Mouse (Mus musculus) intestine, postnatal 0 days (tissue): Measurements from ENCODE around the gene Fcor. TPM values are rescaled to one million over a fixed set of nuclear protein-coding genes. Genes with fewer than 3 reads are reported as not detected.

ENCODE experiments used
- ATAC-seq: fragments of 200-750 bp; cut with Nextera tagmentation; 2 replicates; pipeline ENCODE4 v1.8.0; 2017; ENCODE audit warnings: mild to moderate bottlenecking, moderate TSS enrichment, moderate library complexity
- H3K27ac ChIP-seq: fragments of 300-500 bp; sonication (generic); 2 replicates; pipeline ENCODE4 v1.5.1; 2014; ENCODE audit warnings: mild to moderate bottlenecking, low read depth, low read length, moderate library complexity
- H3K27me3 ChIP-seq: fragments of 300-500 bp; sonication (generic); replicated peaks from 2 replicates; pipeline ENCODE4 v1.6.1; 2014; ENCODE audit warnings: low read length, mixed read lengths; ENCODE audit not compliant: control insufficient read depth, insufficient read depth
- H3K36me3 ChIP-seq: fragments of 300-500 bp; sonication (generic); 2 replicates; pipeline ENCODE4 v1.6.1; 2014; ENCODE audit warnings: mild to moderate bottlenecking, moderate library complexity; ENCODE audit not compliant: control insufficient read depth, insufficient read depth
- H3K4me1 ChIP-seq: fragments of 300-500 bp; sonication (generic); replicated peaks from 2 replicates; pipeline ENCODE4 v1.6.1; 2014; ENCODE audit warnings: antibody characterized with exemption, low read length, mixed read lengths; ENCODE audit not compliant: control insufficient read depth, insufficient read depth
- H3K4me2 ChIP-seq: fragments of 300-500 bp; sonication (generic); replicated peaks from 2 replicates; pipeline ENCODE4 v1.6.1; 2014; ENCODE audit warnings: low read depth, mild to moderate bottlenecking, moderate library complexity
- H3K4me3 ChIP-seq: fragments of 300-500 bp; sonication (generic); 2 replicates; pipeline ENCODE4 v1.5.1; 2014; ENCODE audit warnings: low read depth, low read length
- H3K9ac ChIP-seq: fragments of 300-500 bp; sonication (generic); 2 replicates; pipeline ENCODE4 v1.6.1; 2014; ENCODE audit warnings: mild to moderate bottlenecking, low read depth, low read length
- H3K9me3 ChIP-seq: fragments of 300-500 bp; sonication (generic); 2 replicates; pipeline ENCODE4 v1.6.1; 2016; ENCODE audit warnings: mixed run types; ENCODE audit not compliant: control insufficient read depth
- CTCF ChIP-seq: sonication (generic); IDR thresholded peaks from 2 replicates; pipeline ENCODE4 v1.5.1; 2016; ENCODE audit warnings: low read depth, mild to moderate bottlenecking, control low read depth, antibody characterized with exemption, moderate library complexity
- WGBS: fragments of 180-500 bp; shearing (Covaris S2); extraction: QIAGEN DNeasy Blood & Tissue Kit; methylation state at CpG from one replicate; pipeline ENCODE4 v1.1.7; 2014; 5-methylcytosine and 5-hydroxymethylcytosine counted together
- polyA plus RNA-seq: library from polyadenylated mRNA; unstranded; fragments of >200 nt; fragmentation: Nextera tagmentation; extraction: Ambion mirVana; gene quantifications from 2 replicates; pipeline ENCODE4 v1.2.1, GENCODE M21; 2015

The Fcor gene
- 1.5 and 2.8 TPM in 2 replicates for polyA plus RNA-seq

DNA sequence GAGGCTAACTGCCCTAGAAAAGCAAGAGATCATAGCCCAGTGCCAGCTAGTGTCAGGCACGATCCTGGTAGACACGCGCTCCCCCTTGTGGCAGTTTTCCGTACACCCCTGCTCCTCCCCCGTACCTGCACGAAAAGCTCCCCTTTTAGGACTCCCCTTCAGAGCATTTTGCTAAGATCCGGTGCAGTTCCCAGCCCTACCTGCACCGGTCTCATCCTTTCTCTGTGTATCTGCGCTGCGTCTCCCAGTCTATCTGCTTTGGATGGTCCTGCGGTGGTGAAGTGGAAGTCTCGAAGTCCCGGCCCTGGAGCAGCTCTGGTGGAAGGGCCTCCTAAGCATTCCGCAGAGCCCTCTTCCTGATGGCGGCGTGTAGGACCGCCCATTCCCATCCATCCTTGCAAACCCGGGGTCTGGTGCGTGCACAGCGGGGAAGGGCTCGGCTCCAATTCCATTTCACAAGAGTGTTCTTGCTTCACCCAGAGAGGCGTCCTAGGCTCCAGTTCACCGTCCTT lies at the start of gene Fcor:
Fcor (minus strand) TSS at position 383 of the 512 bp plus-strand sequence.
- no peaks in the 10 kb centered on the region for H3K27me3 ChIP-seq
- H3K9me3 ChIP-seq: no peaks in the 10 kb centered on the region
- H3K4me3 ChIP-seq: peak within 1 kb of the TSS; percentile 48
- peak within 1 kb of the TSS; percentile 76 for H3K4me2 ChIP-seq
- no peaks in the 10 kb centered on the region for H3K4me1 ChIP-seq
- peak within 1 kb of the TSS; percentile 35 for H3K9ac ChIP-seq
- peak; percentile 72 for ATAC-seq
- peak; percentile 94 for TF ChIP-seq CTCF
- H3K36me3 ChIP-seq: no peaks in the 10 kb centered on the region
- WGBS: under 1% methylated on average over 23 of the region's 23 CpGs
- H3K27ac ChIP-seq: no peak within 1 kb of the TSS

DNA sequence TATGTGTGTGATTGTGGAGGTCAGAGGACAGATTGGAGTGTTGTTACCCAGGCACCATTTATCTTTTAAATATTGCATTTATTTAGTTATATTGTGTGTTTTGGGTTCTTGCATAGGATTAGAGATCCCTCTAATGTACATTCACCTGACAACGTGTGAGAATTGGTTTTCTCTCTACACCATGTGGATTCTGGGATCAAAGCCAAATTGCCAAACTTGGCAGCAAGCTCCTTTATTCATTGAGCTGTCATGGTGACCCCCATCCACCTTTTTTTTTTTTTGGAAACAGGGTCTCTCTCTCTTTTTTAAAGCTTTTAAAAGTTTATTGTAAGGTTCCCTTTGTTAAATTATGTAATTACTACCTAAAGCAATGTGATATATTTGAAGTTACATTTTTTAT lies 48.9 kb upstream of the Fcor start:
- no peak for ATAC-seq

DNA sequence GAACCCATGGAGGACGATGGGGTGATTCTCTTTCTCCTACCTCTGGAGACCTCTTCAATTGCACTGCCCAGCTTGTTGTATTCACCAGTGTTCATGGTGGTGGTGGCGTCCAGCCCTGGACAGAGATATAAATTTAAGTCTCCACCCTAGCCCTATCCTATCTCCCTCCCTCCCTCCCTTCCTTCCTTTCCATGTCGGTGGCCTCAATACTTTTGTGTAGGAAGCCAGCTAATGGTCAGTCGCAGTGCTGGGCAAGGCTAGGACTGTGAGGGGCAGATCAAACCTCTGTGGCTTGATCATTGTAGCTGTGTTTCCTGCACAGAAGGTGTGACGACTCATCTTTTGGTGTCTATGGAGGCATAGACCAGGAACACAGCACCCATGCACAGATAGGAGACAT lies 48.4 kb upstream of the Fcor start, which contains the start of gene Clec4g:
Clec4g (minus strand) TSS at position 101 of the 400 bp plus-strand sequence.
- Histone ChIP-seq H3K27me3 (no peaks in the 10 kb centered on the region), H3K4me1 (no peaks in the 10 kb centered on the region), H3K9ac (no peak within 1 kb of the TSS), H3K4me2 (no peak within 1 kb of the TSS), H3K27ac (no peak within 1 kb of the TSS), H3K4me3 (no peak within 1 kb of the TSS), H3K9me3 (no peaks in the 10 kb centered on the region), H3K36me3 (no peaks in the 10 kb centered on the region)
- no peak for ATAC-seq
- 72% methylated on average over 5 of the region's 5 CpGs for WGBS
- no peak for TF ChIP-seq CTCF

More for the DNA sequence above, 48.9 kb upstream of the Fcor start:
- no peak for TF ChIP-seq CTCF
- Histone ChIP-seq H3K4me1 (no peaks in the 10 kb centered on the region), H3K36me3 (no peaks in the 10 kb centered on the region), H3K9me3 (no peaks in the 10 kb centered on the region), H3K27me3 (no peaks in the 10 kb centered on the region), H3K4me3 (no peak overlapping the region), H3K4me2 (no peak overlapping the region), H3K9ac (no peak overlapping the region), H3K27ac (no peak overlapping the region)
- 44% methylated on average over 1 of the region's 1 CpGs for WGBS

DNA sequence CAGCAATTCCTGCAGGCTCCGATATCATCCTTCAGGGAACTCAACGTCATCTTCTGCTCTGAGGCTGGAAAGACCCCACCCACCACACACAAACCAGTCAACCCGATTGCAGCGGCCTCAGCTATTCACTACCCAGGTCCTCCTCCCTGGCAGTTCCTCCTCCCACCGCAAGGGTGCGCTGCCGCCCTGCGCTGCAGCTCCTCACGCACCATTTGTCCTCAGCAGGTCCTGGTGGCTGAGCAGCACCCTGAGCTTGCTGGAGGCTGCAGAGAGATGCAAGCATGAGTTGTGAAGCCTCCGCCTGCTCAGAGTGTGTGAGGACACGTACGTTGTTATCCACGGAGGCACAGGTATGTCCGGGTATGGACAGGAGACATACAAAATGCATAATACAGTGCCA lies 46.4 kb upstream of the Fcor start:
- no peaks in the 10 kb centered on the region for H3K27me3 ChIP-seq
- no peaks in the 10 kb centered on the region for H3K9me3 ChIP-seq
- H3K36me3 ChIP-seq: no peaks in the 10 kb centered on the region
- H3K9ac ChIP-seq: no peak overlapping the region
- H3K4me1 ChIP-seq: no peaks in the 10 kb centered on the region
- H3K4me2 ChIP-seq: no peak overlapping the region
- no peak for ATAC-seq
- peak; percentile 99 for TF ChIP-seq CTCF
- H3K27ac ChIP-seq: no peak overlapping the region
- WGBS: 13% methylated on average over 14 of the region's 14 CpGs
- H3K4me3 ChIP-seq: no peak overlapping the region

DNA sequence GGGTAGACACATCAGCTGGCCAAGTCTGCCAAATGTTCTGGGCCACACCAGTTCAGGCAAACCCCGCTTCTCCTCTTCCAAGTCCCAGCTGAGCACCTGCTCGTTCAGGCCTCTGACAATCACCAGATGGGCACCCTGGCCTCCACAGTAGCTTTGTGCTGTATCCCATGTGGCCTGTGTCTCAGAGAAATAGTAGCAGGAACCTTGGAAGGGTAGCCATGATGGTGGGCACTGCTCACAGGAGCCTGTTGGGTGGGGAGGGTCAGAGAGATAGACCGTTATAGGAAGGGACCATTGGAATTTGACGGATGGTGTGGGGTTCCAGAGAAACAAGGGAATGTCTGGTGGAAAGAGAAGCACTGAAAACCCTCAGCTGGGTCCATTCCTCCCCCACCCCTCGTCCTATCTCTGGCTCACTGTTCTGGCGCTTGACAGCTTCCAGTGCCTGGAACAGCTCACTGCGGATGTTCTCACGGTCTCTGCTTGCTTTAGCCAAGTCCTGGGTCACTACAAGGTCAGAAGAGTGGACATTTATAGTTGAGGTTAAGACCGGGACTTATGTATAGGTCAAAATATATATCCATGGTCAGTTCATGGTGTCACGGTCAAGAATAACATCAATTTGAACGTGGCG lies 45.3 kb upstream of the Fcor start:
- no peak overlapping the region for H3K4me2 ChIP-seq
- no peaks in the 10 kb centered on the region for H3K4me1 ChIP-seq
- ATAC-seq: no peak
- no peak overlapping the region for H3K27ac ChIP-seq
- WGBS: 73% methylated on average over 12 of the region's 12 CpGs
- no peak overlapping the region for H3K4me3 ChIP-seq
- H3K36me3 ChIP-seq: no peaks in the 10 kb centered on the region
- no peaks in the 10 kb centered on the region for H3K9me3 ChIP-seq
- H3K27me3 ChIP-seq: no peaks in the 10 kb centered on the region
- no peak for TF ChIP-seq CTCF
- no peak overlapping the region for H3K9ac ChIP-seq

DNA sequence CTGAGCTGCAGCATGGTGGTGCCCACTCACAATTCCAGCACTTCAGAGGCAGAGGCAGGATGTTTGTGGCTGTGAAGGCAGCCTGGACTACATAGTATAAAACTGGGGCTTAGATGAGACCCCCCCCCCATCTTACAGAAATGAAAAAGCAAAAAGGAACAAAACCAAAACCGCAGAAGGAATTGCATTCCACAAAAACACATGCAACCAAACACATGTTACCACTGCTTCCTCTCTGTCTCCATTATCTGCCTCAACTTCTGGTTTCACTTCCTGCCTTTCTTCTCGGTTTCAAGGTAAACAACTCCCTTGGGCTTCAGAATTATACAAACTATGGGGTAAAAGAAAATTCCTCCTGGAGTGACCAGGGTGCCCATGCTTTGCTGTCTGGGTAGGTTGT lies 39.5 kb upstream of the Fcor start:
- TF ChIP-seq CTCF: no peak
- H3K9me3 ChIP-seq: no peaks in the 10 kb centered on the region
- H3K36me3 ChIP-seq: no peaks in the 10 kb centered on the region
- no peak overlapping the region for H3K4me3 ChIP-seq
- ATAC-seq: no peak
- H3K9ac ChIP-seq: no peak overlapping the region
- WGBS: 38% methylated on average over 2 of the region's 2 CpGs
- H3K4me2 ChIP-seq: no peak overlapping the region
- H3K27me3 ChIP-seq: no peaks in the 10 kb centered on the region
- H3K4me1 ChIP-seq: no peaks in the 10 kb centered on the region
- H3K27ac ChIP-seq: no peak overlapping the region

DNA sequence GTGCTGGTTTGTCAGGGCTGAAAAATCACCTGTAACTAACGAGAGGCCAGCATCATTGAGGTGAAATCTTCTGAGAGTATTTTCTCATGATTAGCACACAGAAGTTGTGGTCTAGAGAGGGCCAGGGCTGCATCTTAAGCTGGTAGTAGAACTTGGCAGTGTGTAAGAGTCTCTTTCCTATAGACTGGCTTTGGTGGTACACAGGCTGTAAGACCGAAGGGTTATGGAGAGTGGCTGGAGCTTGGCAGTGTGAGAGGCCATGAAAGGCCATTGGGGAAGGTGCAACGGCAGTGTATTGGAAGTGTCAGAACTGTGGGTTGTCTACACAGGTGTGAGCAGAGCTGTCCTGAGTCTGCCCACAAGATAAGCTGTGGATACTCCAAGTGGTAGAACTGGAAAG lies 38.1 kb upstream of the Fcor start:
- H3K4me2 ChIP-seq: no peak overlapping the region
- no peaks in the 10 kb centered on the region for H3K27me3 ChIP-seq
- no peaks in the 10 kb centered on the region for H3K36me3 ChIP-seq
- no peaks in the 10 kb centered on the region for H3K4me1 ChIP-seq
- no peak overlapping the region for H3K27ac ChIP-seq
- H3K9ac ChIP-seq: no peak overlapping the region
- ATAC-seq: no peak
- H3K4me3 ChIP-seq: no peak overlapping the region
- WGBS: 83% methylated on average over 3 of the region's 3 CpGs
- no peaks in the 10 kb centered on the region for H3K9me3 ChIP-seq
- no peak for TF ChIP-seq CTCF
